Mouse (Mus musculus): ENCODE results near the gene Ints6l.

- TF ChIP-seq CTCF (IDR thresholded peaks at IDR 0.05; ENCODE audit: control insufficient read depth, insufficient read depth, low read length), result no peak
- TF ChIP-seq POLR2A (IDR thresholded peaks at IDR 0.05; ENCODE audit: borderline replicate concordance, control insufficient read depth, low read depth, low read length), result peak; percentile 98
Measured at GRCm38 (mm10) chrX:56454671-56455371, at the start of gene Ints6l.
